Mouse (Mus musculus): ENCODE results near the gene Set. TPM values are rescaled to one million over a fixed set of nuclear protein-coding genes. Genes with fewer than 3 reads are reported as not detected.
A peak's percentile ranks its signal among the peaks of the same experiment; 100 is the strongest.

Gene Set
- total RNA-seq, 1 experiment: 901 TPM

GRCm38 (mm10) chr2:30067962-30068361, 10.8 kb downstream of the Set start:
- H3K4me1 ChIP-seq (ENCODE audit: control insufficient read depth in 2 of 2, insufficient read depth in 2 of 2, low read length in 2 of 2, poor library complexity in 1 of 2): peaks cover 2 to 3% of the 10 kb centered on the region in 2 experiments; a peak in 2 of 4 replicates
- peak overlapping the region; percentile 57 for H3K9ac ChIP-seq (ENCODE audit: insufficient read depth, low read depth, low read length, poor library complexity, severe bottlenecking)
- in situ Hi-C loops (cut with MboI; ENCODE audit: low sequenced_read_pairs in 2 of 2, unreplicated experiment in 2 of 2): no loop called here
- peak overlapping the region; percentile 95 to 99 for H3K4me3 ChIP-seq (ENCODE audit: insufficient read depth in 1 of 2, low read depth in 1 of 2, low read length in 2 of 2, poor library complexity in 1 of 2, severe bottlenecking in 1 of 2)
- peaks cover 56% of the 10 kb centered on the region for H3K36me3 ChIP-seq (ENCODE audit: control insufficient read depth, insufficient read depth, low read length, poor library complexity, severe bottlenecking)
- TF ChIP-seq HCFC1 (IDR thresholded peaks at IDR 0.05; ENCODE audit: borderline replicate concordance, insufficient read depth, low read length): no peak
- no peak for TF ChIP-seq MAFK (IDR thresholded peaks at IDR 0.05; ENCODE audit: insufficient read depth, low read depth, low read length)
- TF ChIP-seq ZC3H11A (IDR thresholded peaks at IDR 0.05; ENCODE audit: borderline replicate concordance, low read depth, low read length): no peak
- no peak for TF ChIP-seq ZNF384 (IDR thresholded peaks at IDR 0.05; ENCODE audit: low read depth, low read length)
- TF ChIP-seq CHD2 (IDR thresholded peaks at IDR 0.05; ENCODE audit: low read depth, low read length): no peak
- no peaks in the 10 kb centered on the region for H3K9me3 ChIP-seq (ENCODE audit: control insufficient read depth, insufficient read depth, low read depth, low read length)
- H3K27ac ChIP-seq (ENCODE audit: insufficient read depth, low read depth, low read length, poor library complexity, severe bottlenecking): no peak overlapping the region; the same call in 1 of the 2 replicates
- no peak for DNase-seq (ENCODE audit: low read depth, low spot score)

GRCm38 (mm10) chr2:30072875-30073274, 15.7 kb downstream of the Set start:
- no peak for DNase-seq (ENCODE audit: low read depth, low spot score)
- Histone ChIP-seq H3K36me3 (ENCODE audit: control insufficient read depth, insufficient read depth, low read length, poor library complexity, severe bottlenecking) (peaks cover 30% of the 10 kb centered on the region), H3K4me1 (ENCODE audit: control insufficient read depth in 2 of 2, insufficient read depth in 2 of 2, low read length in 2 of 2, poor library complexity in 1 of 2) (peaks cover 2% of the 10 kb centered on the region in 2 experiments; a peak in 2 of 4 replicates), H3K9me3 (ENCODE audit: control insufficient read depth, insufficient read depth, low read depth, low read length) (no peaks in the 10 kb centered on the region), H3K4me3 (ENCODE audit: insufficient read depth in 1 of 2, low read depth in 1 of 2, low read length in 2 of 2, poor library complexity in 1 of 2, severe bottlenecking in 1 of 2) (no peak overlapping the region), H3K9ac (ENCODE audit: insufficient read depth, low read depth, low read length, poor library complexity, severe bottlenecking) (no peak overlapping the region), H3K27ac (ENCODE audit: insufficient read depth, low read depth, low read length, poor library complexity, severe bottlenecking) (no peak overlapping the region; the same call in 1 of the 2 replicates)
- in situ Hi-C loops (cut with MboI; ENCODE audit: low sequenced_read_pairs in 2 of 2, unreplicated experiment in 2 of 2): no loop called here
- TF ChIP-seq CHD2 (IDR thresholded peaks at IDR 0.05; ENCODE audit: low read depth, low read length) (no peak; the same call in 1 of the 2 replicates), ZC3H11A (IDR thresholded peaks at IDR 0.05; ENCODE audit: borderline replicate concordance, low read depth, low read length) (no peak), HCFC1 (IDR thresholded peaks at IDR 0.05; ENCODE audit: borderline replicate concordance, insufficient read depth, low read length) (no peak), MAFK (IDR thresholded peaks at IDR 0.05; ENCODE audit: insufficient read depth, low read depth, low read length) (no peak)

- Histone ChIP-seq H3K9me3 (ENCODE audit: control insufficient read depth, insufficient read depth, low read depth, low read length) (no peaks in the 10 kb centered on the region), H3K4me3 (ENCODE audit: insufficient read depth in 1 of 2, low read depth in 1 of 2, low read length in 2 of 2, poor library complexity in 1 of 2, severe bottlenecking in 1 of 2) (no peak overlapping the region), H3K27ac (ENCODE audit: insufficient read depth, low read depth, low read length, poor library complexity, severe bottlenecking) (no peak overlapping the region; the same call in 1 of the 2 replicates), H3K4me1 (ENCODE audit: control insufficient read depth in 2 of 2, insufficient read depth in 2 of 2, low read length in 2 of 2, poor library complexity in 1 of 2) (0 out of 4 replicates have a peak, but pooled peaks cover 0 to under 1% of the 10 kb centered on the region in 2 experiments), H3K9ac (ENCODE audit: insufficient read depth, low read depth, low read length, poor library complexity, severe bottlenecking) (no peak overlapping the region), H3K36me3 (ENCODE audit: control insufficient read depth, insufficient read depth, low read length, poor library complexity, severe bottlenecking) (peaks cover 26% of the 10 kb centered on the region)
- DNase-seq (ENCODE audit: low read depth, low spot score): no peak
- TF ChIP-seq HCFC1 (IDR thresholded peaks at IDR 0.05; ENCODE audit: borderline replicate concordance, insufficient read depth, low read length): no peak
- in situ Hi-C loops (cut with MboI; ENCODE audit: low sequenced_read_pairs in 2 of 2, unreplicated experiment in 2 of 2): no loop called here
Measured at GRCm38 (mm10) chr2:30073285-30073684, 16.1 kb downstream of the Set start.

- no peak overlapping the region for H3K9ac ChIP-seq (ENCODE audit: insufficient read depth, low read depth, low read length, poor library complexity, severe bottlenecking)
- DNase-seq (ENCODE audit: low read depth, low spot score): no peak
- in situ Hi-C loops (cut with MboI; ENCODE audit: low sequenced_read_pairs in 2 of 2, unreplicated experiment in 2 of 2): no loop called here
- TF ChIP-seq ZNF384 (IDR thresholded peaks at IDR 0.05; ENCODE audit: low read depth, low read length): no peak
- no peak for TF ChIP-seq MAFK (IDR thresholded peaks at IDR 0.05; ENCODE audit: insufficient read depth, low read depth, low read length)
- TF ChIP-seq ZC3H11A (IDR thresholded peaks at IDR 0.05; ENCODE audit: borderline replicate concordance, low read depth, low read length): no peak
- no peak for TF ChIP-seq HCFC1 (IDR thresholded peaks at IDR 0.05; ENCODE audit: borderline replicate concordance, insufficient read depth, low read length)
- no peak for TF ChIP-seq CHD2 (IDR thresholded peaks at IDR 0.05; ENCODE audit: low read depth, low read length)
- no peaks in the 10 kb centered on the region for H3K9me3 ChIP-seq (ENCODE audit: control insufficient read depth, insufficient read depth, low read depth, low read length)
- peaks cover 10% of the 10 kb centered on the region for H3K36me3 ChIP-seq (ENCODE audit: control insufficient read depth, insufficient read depth, low read length, poor library complexity, severe bottlenecking)
- H3K4me1 ChIP-seq (ENCODE audit: control insufficient read depth in 2 of 2, insufficient read depth in 2 of 2, low read length in 2 of 2, poor library complexity in 1 of 2): peaks cover 0 to 10% of the 10 kb centered on the region in 2 experiments; a peak in 2 of 4 replicates
- no peak overlapping the region for H3K27ac ChIP-seq (ENCODE audit: insufficient read depth, low read depth, low read length, poor library complexity, severe bottlenecking)
- no peak overlapping the region for H3K4me3 ChIP-seq (ENCODE audit: insufficient read depth in 1 of 2, low read depth in 1 of 2, low read length in 2 of 2, poor library complexity in 1 of 2, severe bottlenecking in 1 of 2)
Measured at GRCm38 (mm10) chr2:30075625-30076024, 18.4 kb downstream of the Set start.

- no peak for DNase-seq (ENCODE audit: low read depth, low spot score)
- no peaks in the 10 kb centered on the region for H3K9me3 ChIP-seq (ENCODE audit: control insufficient read depth, insufficient read depth, low read depth, low read length)
- peaks cover 0 to 10% of the 10 kb centered on the region in 2 experiments; a peak in 2 of 4 replicates for H3K4me1 ChIP-seq (ENCODE audit: control insufficient read depth in 2 of 2, insufficient read depth in 2 of 2, low read length in 2 of 2, poor library complexity in 1 of 2)
- TF ChIP-seq ZNF384 (IDR thresholded peaks at IDR 0.05; ENCODE audit: low read depth, low read length) (peak; percentile 62), HCFC1 (IDR thresholded peaks at IDR 0.05; ENCODE audit: borderline replicate concordance, insufficient read depth, low read length) (no peak), ZC3H11A (IDR thresholded peaks at IDR 0.05; ENCODE audit: borderline replicate concordance, low read depth, low read length) (no peak), MAFK (IDR thresholded peaks at IDR 0.05; ENCODE audit: insufficient read depth, low read depth, low read length) (peak; percentile 58; the same call in 1 of the 2 replicates), CHD2 (IDR thresholded peaks at IDR 0.05; ENCODE audit: low read depth, low read length) (no peak)
- no peak overlapping the region for H3K27ac ChIP-seq (ENCODE audit: insufficient read depth, low read depth, low read length, poor library complexity, severe bottlenecking)
- H3K36me3 ChIP-seq (ENCODE audit: control insufficient read depth, insufficient read depth, low read length, poor library complexity, severe bottlenecking): peaks cover 8% of the 10 kb centered on the region
- in situ Hi-C loops (cut with MboI; ENCODE audit: low sequenced_read_pairs in 2 of 2, unreplicated experiment in 2 of 2): no loop called here
- no peak overlapping the region for H3K9ac ChIP-seq (ENCODE audit: insufficient read depth, low read depth, low read length, poor library complexity, severe bottlenecking)
- H3K4me3 ChIP-seq (ENCODE audit: insufficient read depth in 1 of 2, low read depth in 1 of 2, low read length in 2 of 2, poor library complexity in 1 of 2, severe bottlenecking in 1 of 2): no peak overlapping the region
Measured at GRCm38 (mm10) chr2:30076439-30076838, 19.3 kb downstream of the Set start.
